In the genomic region with DNA sequence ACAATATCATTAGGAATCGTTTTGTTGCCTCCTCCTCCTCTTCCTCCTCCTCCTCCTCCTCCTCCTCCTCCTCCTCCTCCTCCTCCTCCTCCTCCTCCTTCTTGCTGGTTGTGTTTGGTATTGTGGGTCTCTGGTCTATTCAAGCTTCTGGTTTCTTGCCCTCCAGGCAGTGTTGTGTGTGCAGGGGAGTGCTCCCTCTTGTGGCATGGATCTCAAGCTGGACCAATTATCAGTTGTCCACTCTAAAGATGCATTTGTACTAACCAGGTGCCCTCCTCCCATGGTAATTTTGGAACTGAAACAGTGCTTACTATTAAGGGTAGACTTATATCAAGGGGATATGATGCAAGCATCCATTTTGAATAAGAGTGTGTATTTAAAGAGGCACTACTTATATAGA, we compare ENCODE assay signal across 11 mouse cellular contexts. TPM values are rescaled to one million over a fixed set of nuclear protein-coding genes. Genes with fewer than 3 reads are reported as not detected.
DNase-seq lines count a peak whose midpoint lies in the region; ATAC-seq and TF ChIP-seq lines count a peak whose summit lies in the region.
"Had no signal": no experiment of that assay in that cellular context is flagged by ENCODE, and none has a peak within 500 bp of the region (broad histone marks: within the 10 kb centered on the region; RNA-seq: fewer than 3 reads in every experiment).

No protein-coding gene starts in this region.

- H3K4me3 ChIP-seq in heart, adult 2 months, result no peak overlapping the region
- no peak overlapping the region for H3K4me3 ChIP-seq in lung, postnatal 0 days (ENCODE audit: low read depth, low read length)
- H3K4me3 ChIP-seq: liver, embryonic 15.5 days; myocyte had no signal

- H3K4me2 ChIP-seq in lung, postnatal 0 days (replicated peaks; ENCODE audit: low read depth, low read length), result no peak overlapping the region
- H3K4me2 ChIP-seq: liver, embryonic 15.5 days had no signal

- no peak for ATAC-seq in lung, postnatal 0 days
- 0 out of 2 replicates have a peak, but pooled peaks have one; percentile 52 for ATAC-seq in megakaryocyte-erythroid progenitor cell, adult 5-6 weeks (replicated peaks; ENCODE audit: low FRiP score, low TSS enrichment, poor library complexity, severe bottlenecking)

- H3K27me3 ChIP-seq in heart, adult 2 months (ENCODE audit: control insufficient read depth, insufficient read depth, low read length), result no peaks in the 10 kb centered on the region
- H3K27me3 ChIP-seq in lung, postnatal 0 days (replicated peaks; ENCODE audit: insufficient read depth, low read length), result no peaks in the 10 kb centered on the region; the same call in 1 of the 2 replicates
- H3K27me3 ChIP-seq: liver, embryonic 15.5 days had no signal

- H3K79me2 ChIP-seq in heart, adult 2 months (replicated peaks; ENCODE audit: control insufficient read depth, insufficient read depth, low read length), result no peaks in the 10 kb centered on the region

- no peak overlapping the region for H3K27ac ChIP-seq in heart, adult 2 months
- no peak overlapping the region for H3K27ac ChIP-seq in lung, postnatal 0 days (ENCODE audit: low read length)
- H3K27ac ChIP-seq: liver, embryonic 15.5 days had no signal

- 65% methylated on average over 1 of the region's 1 CpGs for WGBS in heart, adult 2 months
- WGBS in lung, postnatal 0 days, result 75% methylated on average over 1 of the region's 1 CpGs

- peak; percentile 53 for TF ChIP-seq CTCF in heart, adult 2 months (IDR thresholded peaks at IDR 0.05)
- TF ChIP-seq CTCF in lung, postnatal 0 days (IDR thresholded peaks at IDR 0.05), result peak; percentile 58

- DNase-seq in heart, adult 2 months, result no peak
- DNase-seq in heart, postnatal 36 days, result no peak
- no peak for DNase-seq in lung, postnatal 0 days (ENCODE audit: low spot score)
- DNase-seq in lung, adult 18-20 months, result no peak
- peak; percentile 33 for DNase-seq in adrenal gland, postnatal 25 days
- no peak for DNase-seq in left cerebral cortex, postnatal 14 days (ENCODE audit: low spot score in 2 of 2)
- DNase-seq: cerebellum, adult 11-12 months; thymus, postnatal 14 days had no signal

- TF ChIP-seq POLR2A in heart, adult 2 months (IDR thresholded peaks at IDR 0.05; ENCODE audit: insufficient read depth, low read depth, low read length), result no peak

- H3K9me3 ChIP-seq in lung, postnatal 0 days (ENCODE audit: low read length), result no peaks in the 10 kb centered on the region
- H3K9me3 ChIP-seq: liver, embryonic 15.5 days had no signal

- no peaks in the 10 kb centered on the region for H3K36me3 ChIP-seq in heart, adult 2 months (ENCODE audit: control insufficient read depth, insufficient read depth, low read length)
- H3K36me3 ChIP-seq in lung, postnatal 0 days (ENCODE audit: insufficient read depth, low read length), result no peaks in the 10 kb centered on the region
- H3K36me3 ChIP-seq: liver, embryonic 15.5 days had no signal

- TF ChIP-seq EP300 in heart, adult 2 months (IDR thresholded peaks at IDR 0.05; ENCODE audit: insufficient read depth, low read depth, low read length), result no peak
- TF ChIP-seq EP300 in lung, postnatal 0 days (IDR thresholded peaks at IDR 0.05), result no peak

- no peak overlapping the region for H3K9ac ChIP-seq in heart, adult 2 months (ENCODE audit: low read depth, low read length)
- H3K9ac ChIP-seq in lung, postnatal 0 days (replicated peaks; ENCODE audit: low read depth), result no peak overlapping the region
- H3K9ac ChIP-seq: liver, embryonic 15.5 days had no signal

- intact Hi-C loops in heart, adult 2 months (cut with DNase I), result loop anchor here (5.0 kb wide), 1 partner anchor 65 kb away; no protein-coding TSS in a partner anchor
- intact Hi-C loops in heart, postnatal 36 days (cut with DNase I), result no loop called here
- intact Hi-C loops in left cerebral cortex, postnatal 14 days (cut with DNase I), result no loop called here

- H3K4me1 ChIP-seq in heart, adult 2 months (ENCODE audit: control insufficient read depth, insufficient read depth, low read length), result no peaks in the 10 kb centered on the region
- H3K4me1 ChIP-seq in lung, postnatal 0 days (ENCODE audit: insufficient read depth, low read depth, low read length), result no peaks in the 10 kb centered on the region
- H3K4me1 ChIP-seq: liver, embryonic 15.5 days had no signal

RNA-seq across cellular contexts. Expression of gene Mitf, which starts 14.7 kb away (rescaled TPM):
- total RNA-seq in heart, adult 2 months (2021), result 10 to 100 TPM; 50.6 to 68.3 TPM
- 23.4 and 36.3 TPM in 2 replicates for polyA plus RNA-seq in heart, adult 2 months (2012; rRNA removed)
- total RNA-seq in heart, postnatal 36 days (2021), result 10 to 100 TPM; 52.0 to 60.2 TPM
- polyA plus RNA-seq in lung, postnatal 0 days (2015; fragmentation: Nextera tagmentation; extraction: Ambion mirVana), result 3.7 and 3.9 TPM in 2 replicates
- 7.6 and 9.3 TPM in 2 replicates for total RNA-seq in adrenal gland, postnatal 25 days (2021)
- total RNA-seq in megakaryocyte-erythroid progenitor cell, adult 5-6 weeks (2014; fragmentation: Nextera tagmentation), result 1.0 and 1.7 TPM in 2 replicates
- total RNA-seq in megakaryocyte-erythroid progenitor cell, adult 5-6 weeks (2017), result 1.6 and 2.8 TPM in 2 replicates
- 1 to 10 TPM; 5.0 to 5.5 TPM for total RNA-seq in left cerebral cortex, postnatal 14 days (2021)
